Mouse (Mus musculus) cerebellum, adult 2 months (tissue): ENCODE results near the gene Fuom.

Experiments
- CTCF ChIP-seq: fragments of 200-500 bp; IDR thresholded peaks from 2 replicates; pipeline ENCODE4 v1.5.1; 2011; ENCODE audit warnings: low read depth, mild to moderate bottlenecking, control low read depth, low read length, moderate library complexity, borderline replicate concordance; ENCODE audit not compliant: insufficient read depth
- POLR2A ChIP-seq: fragments of 200-500 bp; IDR thresholded peaks from 2 replicates; pipeline ENCODE4 v1.6.1; 2011; ENCODE audit warnings: low read length, control low read depth, borderline replicate concordance; ENCODE audit not compliant: insufficient read depth

DNA sequence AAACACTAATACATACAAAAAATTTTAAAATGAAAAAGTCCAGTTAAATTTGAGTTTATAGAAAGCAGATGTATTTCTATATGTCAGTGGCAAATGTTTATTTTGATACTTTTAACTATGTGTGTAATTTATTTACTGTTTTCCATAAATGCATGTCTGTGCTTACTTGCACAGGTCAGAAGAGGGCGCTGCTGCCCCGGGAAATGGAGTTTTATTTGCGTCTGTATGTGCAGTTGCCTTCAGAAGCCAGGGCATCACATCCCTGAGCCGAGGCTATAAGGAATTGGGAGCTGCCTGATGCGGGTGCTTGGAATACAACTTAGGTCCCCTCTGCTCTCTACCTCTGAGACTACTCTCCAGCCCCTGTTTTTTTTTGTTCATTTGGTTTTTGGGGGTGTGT lies 23.5 kb downstream of the Fuom start:
- TF ChIP-seq CTCF (peak; percentile 91), POLR2A (no peak)
